Mouse (Mus musculus) lung, postnatal 25 days (tissue): ENCODE measurements at regions not wholly inside any gene's neighbourhood (a gene's known extent, or its start where the extent isn't known, plus 50 kb on each side); places are given as distances from the start of the nearest gene placed in this dataset.

ENCODE experiments used
- DNase-seq: peaks from one replicate; pipeline ENCODE4 v3.0.0; 2022; ENCODE audit warnings: low spot score

DNA sequence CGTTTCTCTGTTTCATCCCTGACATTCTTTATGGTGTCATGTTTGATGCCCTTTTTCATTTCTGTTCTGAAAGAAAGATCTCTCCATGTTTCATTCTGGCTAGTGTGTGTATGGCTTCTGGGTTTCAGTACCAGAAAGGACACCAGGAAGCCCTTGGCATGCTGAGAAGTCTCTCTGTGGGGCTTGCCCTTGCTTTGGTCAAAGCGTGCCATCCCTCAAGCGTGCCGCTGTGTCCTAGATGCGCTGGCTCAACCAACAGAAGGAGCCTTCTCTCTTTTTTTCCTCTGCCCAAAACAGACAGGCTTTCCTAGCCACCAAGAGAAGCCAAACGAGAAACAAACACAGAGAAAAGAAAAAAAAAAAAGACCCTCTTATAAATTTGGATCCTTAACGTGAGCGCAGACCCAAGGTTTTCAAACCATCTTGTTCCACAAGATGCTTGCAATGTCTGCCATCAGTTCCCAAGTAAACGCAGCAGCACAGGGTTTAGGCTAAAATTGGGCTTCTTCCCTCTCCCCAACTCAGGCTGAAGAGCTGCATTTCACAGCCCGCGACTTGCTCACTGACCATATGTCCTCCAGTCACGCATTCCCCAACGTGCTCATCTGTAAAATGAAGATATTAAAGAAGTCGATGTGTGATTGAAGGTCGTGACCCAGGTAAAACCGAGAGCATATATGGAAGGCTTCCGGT, 97.3 kb upstream of the Foxn2 start:
- no peak for DNase-seq

DNA sequence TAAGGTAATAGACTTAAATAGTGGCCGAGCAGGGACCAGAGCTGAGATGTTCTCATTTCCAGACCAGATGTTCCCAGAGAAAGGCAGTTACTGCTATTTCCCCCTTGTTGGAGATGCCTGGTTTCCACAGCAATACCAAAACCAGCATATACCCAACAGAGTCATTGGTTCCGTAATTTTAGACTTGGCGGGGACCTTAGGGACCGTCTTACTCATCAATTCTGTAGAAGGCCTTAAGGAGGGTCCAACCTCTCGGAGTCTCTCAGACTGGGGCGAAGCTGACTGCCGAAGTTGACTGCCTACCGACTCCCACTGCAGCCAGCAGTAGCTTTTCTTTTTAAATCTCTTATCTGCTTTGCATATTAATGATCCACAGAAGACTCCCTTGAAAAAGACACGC, 95.1 kb upstream of the Foxn2 start:
- DNase-seq: no peak

DNA sequence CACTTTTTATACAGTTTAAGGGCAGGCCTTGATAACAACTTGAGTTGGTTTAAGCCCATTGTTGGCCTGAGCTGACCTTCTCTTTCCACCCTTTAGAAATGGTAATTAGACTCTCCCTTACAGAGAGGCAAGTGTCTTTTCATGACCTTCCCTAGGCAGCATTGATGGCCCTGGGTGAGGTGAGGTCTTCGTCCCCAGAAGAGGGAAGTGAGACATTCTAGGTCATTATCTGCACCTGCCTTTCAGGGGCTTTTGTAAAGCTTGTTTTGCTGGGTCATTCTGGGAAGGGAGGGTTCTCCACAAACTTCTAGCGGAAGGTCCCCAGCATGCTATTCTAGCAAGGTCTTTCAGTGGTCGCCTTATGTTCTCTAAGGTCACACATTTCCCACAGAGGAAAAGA, 93.6 kb upstream of the Foxn2 start:
- DNase-seq: no peak

DNA sequence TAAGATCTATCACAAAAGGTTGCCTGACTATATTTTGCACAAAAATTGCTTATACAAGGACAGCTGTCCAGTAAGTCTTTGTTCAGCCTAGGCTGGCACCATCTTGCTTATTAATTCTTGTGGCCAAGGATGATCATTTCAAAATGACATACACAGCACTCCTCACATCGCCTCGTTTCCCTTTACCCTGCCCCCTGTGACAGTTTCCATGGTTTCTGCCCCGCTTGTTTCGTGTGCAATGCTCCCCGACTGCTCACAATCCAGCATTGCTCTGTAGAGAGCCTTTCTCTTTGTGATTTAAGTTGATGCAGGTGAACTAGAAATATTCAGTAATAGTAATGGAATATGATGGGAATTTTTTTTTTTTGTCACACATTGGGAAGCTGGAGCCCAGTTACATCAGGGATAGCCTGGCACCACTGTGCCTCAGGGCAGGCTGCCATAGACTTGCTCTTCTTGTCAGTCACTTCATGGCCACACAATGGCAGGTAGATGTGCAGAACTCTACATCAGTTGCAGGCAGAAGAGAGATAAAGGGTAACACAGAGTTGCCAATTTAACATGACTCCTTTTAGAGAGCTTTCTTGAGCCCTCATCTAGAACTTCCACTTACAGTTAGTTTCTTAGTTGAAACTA, 90.6 kb upstream of the Foxn2 start:
- no peak for DNase-seq

DNA sequence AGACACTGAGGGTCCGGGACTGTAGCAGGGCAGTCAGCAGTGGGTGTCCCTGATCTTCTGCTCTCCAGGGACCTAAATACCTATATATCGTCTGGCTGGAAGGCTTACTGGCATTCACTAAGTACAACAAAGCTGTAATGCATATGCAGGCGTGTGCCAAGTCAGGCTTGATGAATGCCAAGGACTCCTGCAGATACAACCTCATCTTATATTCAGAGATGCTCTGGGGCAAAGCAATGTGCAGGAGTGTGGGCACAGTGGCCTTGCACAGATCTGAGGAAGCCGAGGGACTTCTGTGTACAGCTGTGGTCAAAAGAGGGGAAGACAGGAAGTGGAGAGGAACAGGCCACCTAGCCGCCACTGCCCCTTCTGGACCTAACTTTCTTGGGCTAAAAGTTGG, 89.5 kb upstream of the Foxn2 start:
- DNase-seq: no peak

DNA sequence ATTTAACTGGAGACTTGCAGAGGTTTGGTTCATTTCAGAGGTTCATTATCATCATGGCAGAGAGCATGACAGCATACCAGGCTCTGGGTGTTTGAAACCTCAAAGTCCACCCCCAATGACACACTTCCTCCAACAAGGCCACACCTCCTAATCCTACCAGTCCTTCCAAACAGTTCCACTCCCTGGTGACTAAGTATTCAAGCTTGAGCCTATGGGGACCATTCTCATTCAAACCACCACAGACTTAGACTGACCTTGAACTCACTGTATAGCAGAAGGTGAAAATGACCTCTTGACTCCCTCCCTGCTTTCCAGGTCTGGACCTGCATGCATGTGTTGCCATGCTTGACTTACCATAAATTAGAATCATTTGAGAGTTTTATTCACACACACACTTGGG, 87.6 kb upstream of the Foxn2 start:
- no peak for DNase-seq

DNA sequence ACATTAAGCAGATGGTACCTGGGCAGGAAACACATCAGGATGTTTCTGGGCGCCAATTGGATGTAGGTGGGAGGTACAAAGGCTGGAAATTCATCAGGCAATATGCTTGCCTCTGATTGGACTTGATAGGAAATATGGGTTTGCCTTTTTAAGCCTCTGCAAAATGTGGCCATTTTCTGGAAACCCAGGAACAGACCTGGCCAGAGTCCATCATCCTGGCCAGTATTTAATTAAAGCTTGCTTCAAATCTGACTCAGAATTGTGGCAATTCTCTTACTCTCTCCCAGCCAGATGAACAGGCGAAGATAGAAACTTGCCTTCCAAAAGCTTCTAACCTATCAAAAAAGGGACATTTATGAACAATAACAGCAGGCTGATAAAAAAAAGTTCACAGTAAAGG, 79.3 kb upstream of the Foxn2 start:
- DNase-seq: no peak

DNA sequence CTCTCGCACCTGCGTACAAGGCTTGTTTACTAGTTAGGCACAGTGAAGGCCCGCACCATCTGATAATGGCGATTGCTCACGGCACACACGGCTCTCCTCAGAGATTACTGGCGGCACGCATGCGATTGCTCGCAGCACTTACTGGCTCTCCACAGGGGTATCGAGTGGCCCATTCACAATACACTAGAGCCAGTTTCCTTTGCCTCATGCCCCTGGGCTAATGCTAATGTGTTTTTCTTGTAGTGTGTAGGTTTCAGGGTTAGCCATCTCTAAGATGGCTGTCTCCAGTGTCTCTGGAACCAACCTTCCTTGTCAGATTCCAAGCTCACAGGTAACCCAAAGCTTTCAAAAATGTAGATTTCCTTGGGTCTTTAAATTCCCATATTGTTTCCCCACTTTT, 78.1 kb upstream of the Foxn2 start:
- no peak for DNase-seq

DNA sequence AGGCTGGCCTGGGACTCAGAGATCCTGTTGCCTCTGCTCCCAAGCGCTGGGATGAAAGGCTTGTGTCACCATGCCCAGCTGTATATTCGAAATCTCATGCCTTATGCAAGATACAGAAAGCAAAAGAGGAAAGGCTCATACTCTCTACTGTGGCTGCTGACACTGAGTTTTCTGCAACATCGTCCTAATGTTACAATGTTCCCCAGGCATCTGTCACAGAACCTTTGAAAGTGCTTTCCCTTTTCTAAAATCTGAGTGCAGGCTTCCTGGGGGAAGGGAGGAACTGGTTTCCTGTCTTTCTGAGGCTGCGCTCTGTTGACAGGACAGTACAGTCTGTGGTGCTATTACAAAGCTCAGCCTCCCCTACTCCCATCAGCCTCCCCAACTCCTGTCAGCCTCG, 72.6 kb upstream of the Foxn2 start:
- DNase-seq: no peak

DNA sequence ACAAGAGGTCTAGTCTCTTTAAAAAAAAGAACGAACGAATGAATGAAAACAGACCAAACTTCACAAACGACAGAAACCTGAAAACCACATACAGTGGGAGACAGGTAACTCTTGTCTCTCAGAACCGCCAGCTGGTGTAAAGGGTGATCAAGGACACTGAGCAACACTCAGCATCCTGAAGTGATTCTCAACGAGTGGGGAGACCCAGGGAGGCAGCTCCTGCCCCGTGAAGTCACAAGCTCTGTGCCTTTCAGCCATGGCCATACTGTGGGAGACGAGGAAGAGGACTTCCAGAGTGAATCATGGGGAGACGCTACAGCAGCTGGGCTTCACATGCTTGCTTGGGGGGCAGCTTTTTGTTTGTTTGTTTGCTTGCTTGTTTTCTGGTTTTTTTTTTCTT, 70.5 kb upstream of the Foxn2 start:
- no peak for DNase-seq

DNA sequence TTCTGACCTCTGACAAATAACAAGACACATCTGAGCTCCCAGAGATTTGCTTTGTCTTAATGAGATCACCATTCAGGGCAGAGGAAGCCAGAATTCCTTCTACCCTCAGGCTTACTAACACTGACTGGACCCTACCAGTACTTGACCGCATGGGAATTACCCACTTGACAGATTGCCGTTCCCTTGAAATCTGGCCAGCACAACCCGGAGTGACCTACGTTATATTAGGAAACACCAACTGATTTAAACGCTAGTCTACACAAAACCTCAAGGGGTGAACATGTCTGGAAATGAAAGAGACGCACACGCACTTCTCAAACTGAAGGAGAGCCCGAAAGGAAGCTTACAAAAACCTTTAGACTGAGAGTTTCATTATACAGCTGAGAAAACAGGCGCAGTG, 69.8 kb upstream of the Foxn2 start:
- DNase-seq: peak; percentile 44

DNA sequence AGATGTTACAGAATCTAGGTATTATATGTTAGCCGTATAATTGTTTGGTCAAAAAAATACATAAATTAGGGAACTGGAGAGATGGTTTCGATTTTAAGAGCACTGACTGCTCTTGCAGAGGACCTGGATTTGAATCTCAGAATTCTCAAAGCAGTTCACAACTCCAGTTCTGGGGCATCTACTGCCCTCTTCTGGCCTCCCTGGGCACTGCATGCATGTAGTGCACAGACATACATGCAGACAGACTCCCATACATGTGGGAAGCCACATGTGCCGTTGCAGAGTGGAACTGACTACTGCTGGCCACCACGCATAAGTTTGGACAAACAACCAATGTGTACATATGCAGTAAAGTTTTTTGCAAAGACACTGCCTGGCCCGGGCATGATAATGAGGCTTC, 62.0 kb upstream of the Foxn2 start:
- DNase-seq: no peak

DNA sequence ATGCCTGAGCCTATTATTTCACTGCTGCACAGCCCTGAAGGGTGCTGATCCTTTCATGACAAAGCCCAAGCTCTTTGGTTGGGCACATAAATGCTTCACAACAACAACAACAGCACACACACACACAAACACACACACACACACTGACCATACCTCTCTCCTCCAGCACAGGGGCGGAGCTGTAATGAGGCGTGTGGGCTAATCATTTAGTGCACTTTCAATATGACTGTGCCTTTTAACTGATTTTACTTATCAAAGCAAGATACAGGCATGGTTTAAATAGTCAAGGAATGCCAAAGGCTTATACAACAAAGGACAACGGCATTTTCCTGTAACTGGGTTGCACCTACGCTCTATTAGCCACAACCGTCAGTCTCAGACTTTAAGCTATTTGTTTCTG, 61.1 kb upstream of the Foxn2 start:
- no peak for DNase-seq

DNA sequence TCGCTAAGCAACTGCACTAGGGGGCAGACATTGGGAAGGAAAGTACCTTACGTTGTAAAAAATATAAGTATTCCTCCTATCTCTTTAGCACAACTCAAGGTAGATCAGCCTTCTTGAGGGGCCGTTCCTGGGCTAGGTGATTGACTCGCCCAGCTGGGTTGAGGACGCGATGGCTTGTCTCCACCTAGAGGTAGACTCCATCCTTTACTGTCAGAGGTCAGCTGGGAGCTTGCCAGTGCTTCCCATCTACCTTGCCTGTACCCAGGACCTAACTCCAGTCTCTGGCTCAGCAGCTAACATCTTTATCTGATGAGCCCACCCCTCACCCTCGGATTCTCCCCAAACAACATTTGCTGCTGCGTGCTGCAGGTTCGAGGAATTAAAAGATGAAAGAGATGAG, 59.4 kb upstream of the Foxn2 start:
- DNase-seq: no peak

DNA sequence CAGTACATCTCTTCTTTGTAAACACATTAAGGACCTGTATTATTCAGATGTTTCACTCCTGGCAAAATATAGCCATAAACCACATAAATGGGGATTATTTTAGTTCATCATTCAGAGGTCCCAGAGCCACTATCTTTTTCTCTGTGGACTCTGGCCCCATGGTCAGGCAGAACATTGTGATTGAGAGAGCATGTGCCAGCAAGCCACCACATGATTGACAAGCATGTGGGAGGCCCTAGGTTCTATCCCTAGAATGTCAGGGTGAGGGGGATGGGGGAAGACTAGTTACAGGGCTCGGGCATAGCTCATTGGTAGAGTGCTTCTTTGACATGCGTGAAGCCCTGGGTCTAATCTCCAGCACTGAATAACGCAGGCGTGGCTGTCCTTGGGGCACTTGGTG, 57.1 kb upstream of the Foxn2 start:
- no peak for DNase-seq

DNA sequence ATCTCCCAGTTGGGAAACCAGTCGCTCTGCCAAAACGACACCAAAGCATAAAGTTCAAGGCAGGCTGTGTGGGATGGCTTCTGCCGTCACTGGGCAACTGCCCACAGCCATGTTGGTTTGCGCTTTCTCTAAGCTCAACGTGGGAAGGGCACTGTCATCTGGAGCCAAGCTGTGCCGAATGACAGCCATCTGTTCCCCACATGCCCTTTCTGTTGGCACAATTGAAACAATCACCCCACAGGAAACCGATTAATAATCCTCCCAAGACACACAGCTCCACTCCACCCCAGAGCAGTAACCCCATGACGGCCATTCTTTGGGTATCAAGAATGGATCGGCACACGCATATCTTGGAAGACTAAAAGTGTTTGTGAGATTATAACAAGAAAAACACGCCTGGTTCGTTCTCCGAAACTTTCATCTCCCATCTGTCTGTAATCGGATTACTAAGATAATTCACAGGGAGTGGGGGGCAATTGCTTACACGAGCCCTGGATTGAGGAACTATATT, 52.0 kb upstream of the Foxn2 start:
- DNase-seq: no peak

DNA sequence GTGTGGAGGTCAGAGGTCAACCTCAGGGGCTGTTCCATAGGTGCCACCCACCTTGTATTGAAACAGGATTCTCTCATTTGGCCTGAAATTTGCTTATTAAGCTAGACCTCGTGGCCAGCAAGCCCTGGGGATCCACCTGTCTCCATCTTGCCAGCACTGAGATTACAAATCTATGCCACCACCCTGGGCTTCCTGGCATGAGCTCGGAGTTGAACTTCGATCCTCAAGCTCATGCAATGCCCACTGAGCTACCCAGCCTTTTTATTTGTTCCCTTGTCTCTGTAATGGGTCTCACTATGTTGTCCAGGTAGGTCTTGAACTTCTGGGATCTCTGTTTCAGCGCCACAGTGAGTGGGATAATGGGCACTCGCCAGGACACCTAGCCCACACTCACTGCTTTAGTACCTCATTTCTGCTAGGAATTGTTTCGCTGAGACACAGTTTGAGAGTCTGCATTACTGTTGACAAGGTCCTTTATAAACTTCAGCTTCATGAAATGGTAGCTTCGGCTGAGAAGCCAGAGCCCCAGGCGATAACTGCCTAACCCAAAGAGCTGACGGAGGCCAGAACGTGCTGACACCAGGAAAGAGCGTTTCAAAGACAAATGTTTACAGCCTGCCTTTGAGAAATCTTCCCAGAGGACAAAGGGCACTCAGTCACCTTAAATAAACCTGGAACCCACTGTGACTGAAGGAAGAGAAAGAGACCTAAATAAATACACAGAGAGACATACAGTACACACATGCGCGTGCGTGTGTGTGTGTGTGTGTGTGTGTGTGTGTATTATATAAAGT, 50.6 kb upstream of the Foxn2 start:
- DNase-seq: no peak
